Comparison of ENCODE assay signal across 13 mouse cellular contexts in the genomic region with DNA sequence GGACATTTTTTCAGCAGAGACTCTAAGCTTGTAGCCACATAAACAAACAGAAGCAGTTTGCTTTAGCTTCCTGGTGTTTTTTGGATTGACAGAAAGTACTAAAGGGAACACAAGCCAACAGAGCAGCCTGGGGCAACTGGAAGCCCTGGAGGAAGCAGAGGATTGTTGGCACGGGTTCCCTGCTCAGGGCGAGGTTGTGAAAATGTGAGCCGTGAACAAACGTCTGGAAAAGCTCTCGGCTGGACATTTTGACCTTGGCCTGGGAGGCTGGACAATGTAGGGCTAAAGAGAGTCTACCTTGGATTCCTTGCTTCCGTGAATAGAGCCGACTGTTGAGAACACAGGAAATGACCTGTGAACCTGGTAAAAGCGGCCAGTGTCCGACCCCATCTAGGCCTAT.
DNase-seq lines count a peak whose midpoint lies in the region; ATAC-seq and TF ChIP-seq lines count a peak whose summit lies in the region.
"Had no signal": no experiment of that assay in that cellular context is flagged by ENCODE, and none has a peak within 500 bp of the region (broad histone marks: within the 10 kb centered on the region; RNA-seq: fewer than 3 reads in every experiment).

No protein-coding gene starts in this region.

- H3K9ac ChIP-seq in kidney, embryonic 15.5 days = no peak overlapping the region
- H3K9ac ChIP-seq: embryonic facial prominence, embryonic 12.5 days; intestine, embryonic 15.5 days; limb, embryonic 15.5 days; neural tube, embryonic 12.5 days had no signal

- H3K36me3 ChIP-seq in kidney, adult 2 months (ENCODE audit: control insufficient read depth, insufficient read depth, low read length) = no peaks in the 10 kb centered on the region
- H3K36me3 ChIP-seq in kidney, embryonic 15.5 days = no peaks in the 10 kb centered on the region
- no peaks in the 10 kb centered on the region for H3K36me3 ChIP-seq in forebrain, embryonic 10.5 days (replicated peaks)
- H3K36me3 ChIP-seq: embryonic facial prominence, embryonic 12.5 days; intestine, embryonic 15.5 days; limb, embryonic 15.5 days; neural tube, embryonic 12.5 days had no signal

- no peaks in the 10 kb centered on the region for H3K4me1 ChIP-seq in kidney, adult 2 months (ENCODE audit: control insufficient read depth, insufficient read depth, low read length)
- no peaks in the 10 kb centered on the region for H3K4me1 ChIP-seq in kidney, embryonic 15.5 days
- H3K4me1 ChIP-seq in forebrain, embryonic 10.5 days = peaks cover 10% of the 10 kb centered on the region; the same call in 1 of the 2 replicates
- H3K4me1 ChIP-seq: intestine, embryonic 15.5 days; limb, embryonic 15.5 days; neural tube, embryonic 12.5 days had no signal

- H3K27ac ChIP-seq in kidney, adult 2 months (ENCODE audit: insufficient read depth, low read depth, low read length) = no peak overlapping the region
- no peak overlapping the region for H3K27ac ChIP-seq in kidney, embryonic 15.5 days
- H3K27ac ChIP-seq in forebrain, embryonic 10.5 days = no peak overlapping the region
- H3K27ac ChIP-seq: embryonic facial prominence, embryonic 12.5 days; intestine, embryonic 15.5 days; limb, embryonic 15.5 days; neural tube, embryonic 12.5 days had no signal

- TF ChIP-seq CTCF in kidney, adult 2 months (conservative IDR thresholded peaks at IDR 0.05; ENCODE audit: insufficient read depth, insufficient read length, low read depth, low read length) = no peak

- H3K9me3 ChIP-seq in kidney, embryonic 15.5 days (replicated peaks) = no peaks in the 10 kb centered on the region
- no peaks in the 10 kb centered on the region for H3K9me3 ChIP-seq in forebrain, embryonic 10.5 days
- H3K9me3 ChIP-seq: embryonic facial prominence, embryonic 12.5 days; intestine, embryonic 15.5 days; limb, embryonic 15.5 days; neural tube, embryonic 12.5 days had no signal

- 42% methylated on average over 9 of the region's 9 CpGs for WGBS in kidney, adult 2 months
- 46% methylated on average over 9 of the region's 9 CpGs for WGBS in kidney, embryonic 15.5 days
- 76% methylated on average over 9 of the region's 9 CpGs for WGBS in forebrain, embryonic 10.5 days

- no peak overlapping the region for H3K4me2 ChIP-seq in kidney, embryonic 15.5 days
- H3K4me2 ChIP-seq: embryonic facial prominence, embryonic 12.5 days; intestine, embryonic 15.5 days; limb, embryonic 15.5 days; neural tube, embryonic 12.5 days had no signal

- no peak for ATAC-seq in kidney, embryonic 15.5 days (replicated peaks; ENCODE audit: low FRiP score)

- DNase-seq in adrenal gland, adult (ENCODE audit: inconsistent age in 2 of 2, low spot score in 1 of 2) = peak; percentile 26 to 73
- DNase-seq in adrenal gland, postnatal 4 days (ENCODE audit: low spot score in 2 of 2) = no peak
- peak; percentile 7 for DNase-seq in kidney, adult 2 months
- DNase-seq in cerebellum, adult 9-11 months = peak; percentile 5
- peak; percentile 55 for DNase-seq in lung, postnatal 10 days
- no peak for DNase-seq in gastrocnemius, adult 8-10 months (ENCODE audit: low spot score in 2 of 2)
- DNase-seq in forebrain, embryonic 10.5 days (ENCODE audit: extremely low spot score, low spot score) = no peak
- DNase-seq: right cerebral cortex, postnatal 25 days had no signal

- TF ChIP-seq POLR2A in kidney, adult 2 months (IDR thresholded peaks at IDR 0.05; ENCODE audit: low read depth, low read length) = no peak

- H3K27me3 ChIP-seq in kidney, adult 2 months (replicated peaks; ENCODE audit: control insufficient read depth, insufficient read depth, low read length) = no peaks in the 10 kb centered on the region
- no peaks in the 10 kb centered on the region for H3K27me3 ChIP-seq in kidney, embryonic 15.5 days
- no peaks in the 10 kb centered on the region for H3K27me3 ChIP-seq in forebrain, embryonic 10.5 days (ENCODE audit: poor library complexity, severe bottlenecking)
- H3K27me3 ChIP-seq: embryonic facial prominence, embryonic 12.5 days; intestine, embryonic 15.5 days; limb, embryonic 15.5 days; neural tube, embryonic 12.5 days had no signal

- H3K4me3 ChIP-seq in kidney, adult 2 months (ENCODE audit: insufficient read depth, low read depth, low read length) = no peak overlapping the region
- H3K4me3 ChIP-seq in kidney, embryonic 15.5 days (replicated peaks) = no peak overlapping the region
- H3K4me3 ChIP-seq in forebrain, embryonic 10.5 days = no peak overlapping the region
- H3K4me3 ChIP-seq: embryonic facial prominence, embryonic 12.5 days; intestine, embryonic 15.5 days; limb, embryonic 15.5 days; neural tube, embryonic 12.5 days had no signal

Comparison
In these comparisons a context has a peak if more than half of its experiments do, and no peak if none do; other contexts are left out.
1. DNase-seq: peak in adrenal gland, adult (2 of 2), kidney, adult 2 months (single experiment), cerebellum, adult 9-11 months (single experiment) and lung, postnatal 10 days (single experiment); none in adrenal gland, postnatal 4 days (0 of 2), gastrocnemius, adult 8-10 months (0 of 2) and forebrain, embryonic 10.5 days (single experiment).